ENCODE assay signal across 8 mouse cellular contexts in genomic region chr13:12272953-12273352, GRCm38 (mm10). TPM values are rescaled to one million over a fixed set of nuclear protein-coding genes. Genes with fewer than 3 reads are reported as not detected.
A peak's percentile ranks its signal among the peaks of the same experiment; 100 is the strongest.
DNase-seq lines count a peak whose midpoint lies in the region; ATAC-seq and TF ChIP-seq lines count a peak whose summit lies in the region.

No protein-coding gene starts in this region.

- no peak for TF ChIP-seq EP300 in liver, postnatal 0 days (IDR thresholded peaks at IDR 0.05; ENCODE audit: low read depth)

- H3K27me3 ChIP-seq in embryonic facial prominence, embryonic 11.5 days (ENCODE audit: control insufficient read depth, insufficient read depth, low read length) = no peaks in the 10 kb centered on the region
- no peaks in the 10 kb centered on the region for H3K27me3 ChIP-seq in embryonic facial prominence, embryonic 10.5 days (replicated peaks; ENCODE audit: low read depth, poor library complexity, severe bottlenecking)
- H3K27me3 ChIP-seq in liver, postnatal 0 days (ENCODE audit: insufficient read depth, low read length) = no peaks in the 10 kb centered on the region
- no peaks in the 10 kb centered on the region for H3K27me3 ChIP-seq in liver, embryonic 12.5 days (replicated peaks)
- H3K27me3 ChIP-seq in heart, embryonic 12.5 days (replicated peaks) = no peaks in the 10 kb centered on the region

- DNase-seq in embryonic facial prominence, embryonic 11.5 days (ENCODE audit: low spot score) = peak; percentile 44
- DNase-seq in embryonic facial prominence, embryonic 10.5 days (ENCODE audit: low spot score) = no peak
- DNase-seq in liver, postnatal 0 days = no peak
- DNase-seq in WW6 (ENCODE audit: low read depth, low spot score) = peak; percentile 36
- no peak for DNase-seq in testis, postnatal 10 days (ENCODE audit: low spot score)

- no peak overlapping the region for H3K4me2 ChIP-seq in embryonic facial prominence, embryonic 11.5 days (ENCODE audit: low read depth, low read length)
- no peak overlapping the region for H3K4me2 ChIP-seq in liver, postnatal 0 days (ENCODE audit: low read depth, low read length)
- no peak overlapping the region for H3K4me2 ChIP-seq in liver, embryonic 12.5 days
- no peak overlapping the region for H3K4me2 ChIP-seq in heart, embryonic 12.5 days

- no peaks in the 10 kb centered on the region for H3K9me3 ChIP-seq in embryonic facial prominence, embryonic 11.5 days (replicated peaks; ENCODE audit: control insufficient read depth, low read length)
- no peaks in the 10 kb centered on the region for H3K9me3 ChIP-seq in embryonic facial prominence, embryonic 10.5 days
- no peaks in the 10 kb centered on the region for H3K9me3 ChIP-seq in liver, postnatal 0 days (ENCODE audit: low read length)
- no peaks in the 10 kb centered on the region for H3K9me3 ChIP-seq in liver, embryonic 12.5 days (replicated peaks)
- no peaks in the 10 kb centered on the region for H3K9me3 ChIP-seq in heart, embryonic 12.5 days (replicated peaks)

- H3K27ac ChIP-seq in embryonic facial prominence, embryonic 11.5 days (replicated peaks; ENCODE audit: low read depth, low read length) = no peak overlapping the region
- H3K27ac ChIP-seq in embryonic facial prominence, embryonic 10.5 days (replicated peaks) = no peak overlapping the region
- H3K27ac ChIP-seq in liver, postnatal 0 days (ENCODE audit: low read depth) = no peak overlapping the region
- no peak overlapping the region for H3K27ac ChIP-seq in liver, embryonic 12.5 days
- H3K27ac ChIP-seq in heart, embryonic 12.5 days (ENCODE audit: poor library complexity, severe bottlenecking) = peak overlapping the region; percentile 73; the same call in 1 of the 2 replicates

- H3K9ac ChIP-seq in embryonic facial prominence, embryonic 11.5 days (replicated peaks; ENCODE audit: low read length) = no peak overlapping the region
- H3K9ac ChIP-seq in liver, postnatal 0 days (replicated peaks) = no peak overlapping the region
- no peak overlapping the region for H3K9ac ChIP-seq in liver, embryonic 12.5 days
- H3K9ac ChIP-seq in heart, embryonic 12.5 days = no peak overlapping the region

- no peak for ATAC-seq in embryonic facial prominence, embryonic 11.5 days (replicated peaks; ENCODE audit: insufficient number of reproducible peaks, low FRiP score, low TSS enrichment, low read depth)
- ATAC-seq in liver, postnatal 0 days = no peak
- ATAC-seq in liver, embryonic 12.5 days = no peak
- ATAC-seq in heart, embryonic 12.5 days (ENCODE audit: insufficient number of reproducible peaks, low FRiP score) = no peak
- peak; percentile 83 for ATAC-seq in megakaryocyte-erythroid progenitor cell, adult 5-6 weeks (replicated peaks; ENCODE audit: low FRiP score, low TSS enrichment, poor library complexity, severe bottlenecking)

- peak; percentile 81 for TF ChIP-seq CTCF in liver, postnatal 0 days (IDR thresholded peaks at IDR 0.05; ENCODE audit: low read depth)

- H3K36me3 ChIP-seq in embryonic facial prominence, embryonic 11.5 days (replicated peaks; ENCODE audit: control insufficient read depth, insufficient read depth, low read depth, low read length) = no peaks in the 10 kb centered on the region
- H3K36me3 ChIP-seq in embryonic facial prominence, embryonic 10.5 days (replicated peaks) = no peaks in the 10 kb centered on the region
- no peaks in the 10 kb centered on the region for H3K36me3 ChIP-seq in liver, postnatal 0 days (replicated peaks; ENCODE audit: insufficient read depth, low read length)
- H3K36me3 ChIP-seq in liver, embryonic 12.5 days = no peaks in the 10 kb centered on the region
- H3K36me3 ChIP-seq in heart, embryonic 12.5 days = peaks cover 86% of the 10 kb centered on the region

- no peaks in the 10 kb centered on the region for H3K4me1 ChIP-seq in embryonic facial prominence, embryonic 11.5 days (ENCODE audit: control insufficient read depth, insufficient read depth, low read length)
- H3K4me1 ChIP-seq in embryonic facial prominence, embryonic 10.5 days = no peaks in the 10 kb centered on the region
- no peaks in the 10 kb centered on the region for H3K4me1 ChIP-seq in liver, postnatal 0 days (ENCODE audit: insufficient read depth)
- H3K4me1 ChIP-seq in liver, embryonic 12.5 days = no peaks in the 10 kb centered on the region
- H3K4me1 ChIP-seq in heart, embryonic 12.5 days (replicated peaks) = peaks cover 29% of the 10 kb centered on the region

- 46% methylated on average over 3 of the region's 3 CpGs for WGBS in embryonic facial prominence, embryonic 11.5 days
- 53% methylated on average over 3 of the region's 3 CpGs for WGBS in embryonic facial prominence, embryonic 10.5 days
- WGBS in liver, postnatal 0 days (ENCODE audit: insufficient replicate concordance) = 41% methylated on average over 3 of the region's 3 CpGs
- WGBS in liver, embryonic 12.5 days (ENCODE audit: insufficient replicate concordance) = 35% methylated on average over 3 of the region's 3 CpGs
- WGBS in heart, embryonic 12.5 days = 40% methylated on average over 3 of the region's 3 CpGs

- no peak overlapping the region for H3K4me3 ChIP-seq in embryonic facial prominence, embryonic 11.5 days (ENCODE audit: low read depth, low read length)
- no peak overlapping the region for H3K4me3 ChIP-seq in embryonic facial prominence, embryonic 10.5 days
- H3K4me3 ChIP-seq in liver, postnatal 0 days (ENCODE audit: low read depth, low read length) = no peak overlapping the region
- H3K4me3 ChIP-seq in liver, embryonic 12.5 days = no peak overlapping the region
- H3K4me3 ChIP-seq in heart, embryonic 12.5 days = no peak overlapping the region

RNA-seq across cellular contexts. Expression of gene Mtr, which starts 15.0 kb away (rescaled TPM):
- polyA plus RNA-seq in embryonic facial prominence, embryonic 11.5 days (2014; fragmentation: Nextera tagmentation; extraction: Ambion mirVana) = 18.2 and 19.5 TPM in 2 replicates
- 22.3 and 22.6 TPM in 2 replicates for polyA plus RNA-seq in embryonic facial prominence, embryonic 10.5 days (2016; fragmentation: Nextera tagmentation; extraction: Ambion mirVana)
- 3.2 and 4.1 TPM in 2 replicates for polyA plus RNA-seq in liver, postnatal 0 days (2015; fragmentation: Nextera tagmentation; extraction: Ambion mirVana)
- 14.1 and 16.6 TPM in 2 replicates for polyA plus RNA-seq in liver, embryonic 12.5 days (2016; fragmentation: Nextera tagmentation; extraction: Ambion mirVana)
- 18.7 and 20.0 TPM in 2 replicates for polyA plus RNA-seq in heart, embryonic 12.5 days (2016; fragmentation: Nextera tagmentation; extraction: Ambion mirVana)
- 40.7 and 56.0 TPM in 2 replicates for total RNA-seq in megakaryocyte-erythroid progenitor cell, adult 5-6 weeks (2014; fragmentation: Nextera tagmentation)
- total RNA-seq in megakaryocyte-erythroid progenitor cell, adult 5-6 weeks (2017) = 44.9 and 48.9 TPM in 2 replicates

Comparison
In these comparisons a context has a peak if more than half of its experiments do, and no peak if none do; other contexts are left out.
1. DNase-seq: peak in embryonic facial prominence, embryonic 11.5 days (single experiment) and WW6 (single experiment); none in embryonic facial prominence, embryonic 10.5 days (single experiment), liver, postnatal 0 days (single experiment) and testis, postnatal 10 days (single experiment).